Mouse (Mus musculus): ENCODE data around the gene Atcay.

GRCm38 (mm10) chr10:81161602-81162317, 68.9 kb downstream of the Atcay start:
- TF ChIP-seq POLR2A (IDR thresholded peaks at IDR 0.05; ENCODE audit: low read depth, low read length) (no peak), CTCF (IDR thresholded peaks at IDR 0.05; ENCODE audit: extremely low read depth, insufficient read length, insufficient replicate concordance, low read depth, low read length) (no peak)

Measured in small intestine, adult 2 months (tissue).